Mouse (Mus musculus) fibroblast of lung, adult 2 months (primary cell): Measurements from ENCODE around the gene Shisal1.
A peak's percentile ranks its signal among the peaks of the same experiment; 100 is the strongest.

Source experiments
- DNase-seq: peaks from one replicate; pipeline ENCODE4 v3.0.0-alpha.2; 2011; ENCODE audit warnings: low read depth

Gene Shisal1

DNA sequence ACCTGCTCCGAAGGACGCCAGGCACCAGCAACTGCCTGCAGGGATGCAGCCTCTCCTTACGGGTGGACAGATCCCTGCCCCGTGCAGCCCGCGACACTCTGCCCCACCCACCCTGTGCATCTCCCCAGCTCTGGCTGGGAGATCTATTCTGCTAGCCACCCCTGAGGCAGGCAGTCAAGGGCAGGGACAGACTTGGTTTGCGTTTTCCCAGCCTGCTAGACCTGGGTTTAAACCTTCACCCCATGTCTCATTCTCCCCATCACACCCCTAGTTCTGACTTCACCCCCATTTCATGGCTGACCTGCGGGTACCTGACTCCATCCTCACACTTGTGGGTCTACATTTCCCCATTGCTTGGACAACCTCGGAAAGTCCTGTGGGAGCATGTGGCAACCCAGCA lies at the start of gene Shisal1:
TSS of gene Shisal1 (minus strand) at position 101 of the 400 bp plus-strand sequence.
- DNase-seq = no peak

- DNase-seq = no peak
Measured at GRCm38 (mm10) chr15:84490486-84490885, 43.6 kb upstream of the Shisal1 start.

- DNase-seq = no peak
Measured at GRCm38 (mm10) chr15:84484255-84484654, 37.4 kb upstream of the Shisal1 start.

GRCm38 (mm10) chr15:84483622-84484021 lies 36.7 kb upstream of the Shisal1 start:
- no peak for DNase-seq

- DNase-seq = no peak
Measured at GRCm38 (mm10) chr15:84481259-84481877, 34.5 kb upstream of the Shisal1 start.

GRCm38 (mm10) chr15:84469391-84469790 lies 22.5 kb upstream of the Shisal1 start:
- peak; percentile 80 for DNase-seq

DNA sequence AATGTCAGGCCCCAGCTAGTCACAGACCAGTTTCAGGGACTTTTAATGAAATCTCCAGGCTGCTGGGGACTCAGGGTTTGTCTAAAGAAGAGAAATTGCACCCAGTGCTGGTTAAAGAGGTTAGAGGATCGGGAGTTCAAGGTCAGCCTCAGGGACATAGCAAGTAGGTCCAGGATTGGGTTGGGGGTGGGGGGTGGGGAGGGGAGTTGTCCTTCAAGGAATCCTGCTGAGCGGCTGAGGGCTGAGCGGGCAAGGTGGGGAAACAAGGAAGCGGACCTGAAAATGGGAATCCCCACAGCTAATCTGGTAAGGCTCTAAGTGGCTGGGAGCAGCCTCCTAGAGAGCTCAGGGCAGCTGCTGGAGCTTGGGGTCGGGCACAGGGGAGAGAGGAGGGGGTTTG lies 20.9 kb upstream of the Shisal1 start:
- DNase-seq = no peak

GRCm38 (mm10) chr15:84466458-84467267 lies 19.8 kb upstream of the Shisal1 start:
- DNase-seq = peak; percentile 57

DNA sequence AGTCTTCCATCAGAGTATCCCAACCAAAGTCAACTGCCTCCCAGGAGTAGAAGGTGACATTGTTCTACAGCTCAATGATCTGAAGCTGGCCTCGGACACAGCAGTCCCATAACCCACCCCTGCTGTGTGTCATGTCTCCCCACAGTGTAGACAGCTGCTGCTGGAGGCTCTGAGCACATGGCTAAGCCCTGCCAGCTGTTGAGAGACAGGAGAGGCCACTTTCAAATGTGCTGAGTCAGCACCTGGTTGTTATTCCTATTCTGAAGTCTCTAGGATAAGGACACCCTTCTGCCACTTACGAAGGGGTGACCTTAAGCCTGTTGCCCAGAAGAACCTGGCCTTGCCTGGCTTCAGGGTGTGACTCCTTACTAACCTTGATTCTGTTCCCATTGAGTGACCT lies 14.5 kb upstream of the Shisal1 start:
- DNase-seq = no peak

DNA sequence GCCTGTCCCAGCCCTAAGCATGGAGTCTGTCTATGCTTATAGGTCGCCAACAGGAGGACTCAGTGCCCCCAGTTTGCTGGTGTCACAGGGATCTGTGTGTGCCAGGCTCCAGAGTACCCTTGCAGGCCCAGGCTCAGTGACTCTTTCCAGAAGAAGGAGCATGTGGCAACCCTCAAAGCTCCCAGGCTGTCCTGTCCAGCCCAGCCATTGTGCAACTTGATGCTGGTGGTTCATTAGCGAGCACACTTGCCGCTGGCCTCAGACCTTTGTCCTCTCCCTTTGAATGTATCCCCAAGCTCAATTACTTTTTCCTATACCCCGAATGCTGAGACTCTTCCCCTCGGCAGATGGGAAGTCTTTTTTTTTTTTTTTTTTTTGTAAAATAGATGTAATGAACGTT lies 12.1 kb upstream of the Shisal1 start:
- no peak for DNase-seq

- no peak for DNase-seq
Measured at GRCm38 (mm10) chr15:84455286-84455685, 8.4 kb upstream of the Shisal1 start.

GRCm38 (mm10) chr15:84453091-84453490 lies 6.2 kb upstream of the Shisal1 start:
- no peak for DNase-seq

DNA sequence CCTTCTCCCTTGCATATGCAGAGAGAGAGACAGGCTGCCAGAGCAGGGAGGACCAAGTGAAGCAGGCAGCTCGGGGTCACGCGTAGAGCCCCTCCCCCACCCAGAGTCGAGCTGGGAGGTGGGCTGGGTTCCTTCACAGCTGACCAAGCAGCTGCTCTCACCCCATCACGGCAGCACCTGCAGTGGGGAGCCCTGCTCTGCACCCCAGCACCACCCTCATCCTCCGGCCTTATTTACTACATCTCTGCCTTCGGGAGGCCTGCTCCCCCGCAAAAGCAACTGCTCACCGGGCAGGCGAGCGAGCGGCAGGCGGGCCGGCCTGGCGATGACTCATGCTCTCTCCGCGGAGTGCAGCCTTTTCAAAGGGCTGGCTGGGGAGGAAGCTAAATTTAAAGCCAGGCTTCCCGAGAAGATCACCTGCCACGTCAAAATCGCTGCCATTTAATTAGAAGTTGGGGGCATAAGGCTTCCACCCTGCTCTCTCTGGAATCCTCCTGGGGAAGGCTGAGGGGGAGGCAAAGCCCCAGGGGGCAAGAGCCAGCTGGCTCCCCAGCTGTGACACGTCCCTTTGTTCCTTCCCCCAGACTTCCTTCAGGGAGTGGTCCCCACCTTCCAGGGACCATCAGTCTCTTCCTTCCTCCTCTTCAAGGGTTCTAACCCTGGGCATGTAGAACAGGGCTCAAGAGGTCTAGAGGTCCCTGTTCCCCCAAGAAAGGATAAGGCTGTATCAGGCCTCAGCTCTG lies 3.7 kb upstream of the Shisal1 start:
- peak; percentile 50 for DNase-seq

DNA sequence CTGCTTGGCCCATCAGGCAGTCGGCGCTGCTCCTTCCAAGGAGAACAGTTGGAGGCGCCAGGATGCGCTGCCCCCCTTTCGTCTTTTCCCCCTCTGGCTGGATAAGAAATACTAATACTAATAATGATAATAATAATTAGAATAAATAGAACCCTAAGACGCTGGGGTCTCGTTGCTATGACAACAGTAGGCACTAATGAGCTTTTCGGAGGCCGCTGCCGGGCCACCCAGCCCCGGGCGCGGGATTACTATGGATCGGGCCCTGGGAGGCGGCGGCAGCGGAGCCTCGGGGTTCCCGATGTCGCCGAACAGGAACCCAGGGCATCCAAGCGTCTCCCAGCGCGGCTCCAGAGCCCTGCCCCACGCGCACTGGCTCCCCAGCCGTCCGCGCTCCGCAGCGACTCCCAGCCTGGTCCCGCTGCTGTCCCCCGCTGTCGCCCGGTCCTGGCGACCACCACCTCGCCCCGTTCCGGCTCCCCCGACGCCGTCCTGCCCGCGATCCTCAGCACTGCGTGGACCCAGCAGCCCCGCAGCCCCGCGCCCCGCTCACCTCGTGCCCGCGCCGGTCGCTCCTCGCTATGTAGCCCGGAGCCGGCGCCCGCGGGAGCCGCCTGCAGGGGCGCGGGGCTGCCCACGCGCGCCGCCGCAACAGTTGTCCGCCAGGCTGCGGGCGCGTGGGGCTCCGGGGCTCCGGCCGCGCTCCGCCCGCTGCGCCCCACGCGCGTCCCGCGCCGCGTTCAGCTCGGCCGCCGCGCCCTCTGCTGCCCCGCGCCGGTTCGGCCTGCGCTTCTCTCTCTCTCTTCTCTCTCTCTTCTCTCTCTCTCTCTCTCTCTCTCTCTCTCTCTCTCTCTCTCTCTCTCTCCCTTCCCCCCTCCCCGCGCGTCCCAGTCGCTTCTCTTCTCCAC lies 833 bp downstream of the Shisal1 start:
- no peak for DNase-seq

- DNase-seq = no peak
Measured at GRCm38 (mm10) chr15:84444181-84444580, 2.7 kb downstream of the Shisal1 start.

DNA sequence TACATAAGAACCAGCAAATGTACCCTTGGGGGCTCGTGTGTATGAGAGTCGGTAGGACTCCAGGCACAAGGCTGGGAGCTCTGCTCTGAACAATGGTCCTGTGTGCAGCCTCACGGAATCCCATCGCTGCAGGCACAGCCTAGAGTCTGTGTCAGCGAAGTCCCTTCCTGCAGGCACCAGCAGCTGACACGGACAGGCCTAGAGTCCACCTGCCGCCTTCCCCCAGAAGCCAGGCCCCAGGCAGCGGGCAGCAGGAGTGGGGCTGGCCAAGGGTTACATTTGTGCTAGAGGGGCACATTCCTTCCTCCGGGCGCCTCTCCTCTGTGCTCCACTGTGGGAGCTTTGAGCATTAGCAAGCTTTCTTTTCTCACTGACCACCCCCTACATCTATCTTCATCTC lies 3.3 kb downstream of the Shisal1 start:
- no peak for DNase-seq

- no peak for DNase-seq
Measured at GRCm38 (mm10) chr15:84441682-84442315, 5.1 kb downstream of the Shisal1 start.

GRCm38 (mm10) chr15:84440820-84441219 lies 6.1 kb downstream of the Shisal1 start:
- no peak for DNase-seq

GRCm38 (mm10) chr15:84433586-84434185 lies 13.2 kb downstream of the Shisal1 start:
- no peak for DNase-seq

DNA sequence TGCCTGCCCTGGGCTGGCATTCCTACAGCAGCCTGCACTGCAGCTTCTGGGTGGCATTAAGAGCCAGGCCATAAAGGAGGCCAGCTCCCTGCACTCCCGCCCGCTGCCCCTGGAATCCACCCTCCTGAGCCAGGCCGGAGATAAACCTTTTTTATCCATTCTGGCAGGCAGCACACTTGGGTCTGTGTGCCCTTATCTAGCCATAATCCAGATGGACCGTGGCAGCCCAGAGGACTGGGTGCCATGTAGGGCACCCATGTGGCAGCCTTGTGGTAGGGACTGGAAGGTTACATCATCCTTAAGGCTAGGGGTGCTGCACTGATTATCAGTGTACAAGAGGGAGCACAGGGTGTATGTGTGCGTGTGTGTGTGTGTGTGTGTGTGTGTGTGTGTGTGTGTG lies 16.4 kb downstream of the Shisal1 start:
- DNase-seq = no peak

- no peak for DNase-seq
Measured at GRCm38 (mm10) chr15:84427624-84428023, 19.3 kb downstream of the Shisal1 start.
